Mouse (Mus musculus): Measurements from ENCODE around the gene Shc2. TPM values are rescaled to one million over a fixed set of nuclear protein-coding genes. Genes with fewer than 3 reads are reported as not detected.
A peak's percentile ranks its signal among the peaks of the same experiment; 100 is the strongest.

Shc2 gene
- polyA plus RNA-seq (2015; fragmentation: Nextera tagmentation; extraction: Ambion mirVana) = 1.1 and 1.3 TPM in 2 replicates

DNA sequence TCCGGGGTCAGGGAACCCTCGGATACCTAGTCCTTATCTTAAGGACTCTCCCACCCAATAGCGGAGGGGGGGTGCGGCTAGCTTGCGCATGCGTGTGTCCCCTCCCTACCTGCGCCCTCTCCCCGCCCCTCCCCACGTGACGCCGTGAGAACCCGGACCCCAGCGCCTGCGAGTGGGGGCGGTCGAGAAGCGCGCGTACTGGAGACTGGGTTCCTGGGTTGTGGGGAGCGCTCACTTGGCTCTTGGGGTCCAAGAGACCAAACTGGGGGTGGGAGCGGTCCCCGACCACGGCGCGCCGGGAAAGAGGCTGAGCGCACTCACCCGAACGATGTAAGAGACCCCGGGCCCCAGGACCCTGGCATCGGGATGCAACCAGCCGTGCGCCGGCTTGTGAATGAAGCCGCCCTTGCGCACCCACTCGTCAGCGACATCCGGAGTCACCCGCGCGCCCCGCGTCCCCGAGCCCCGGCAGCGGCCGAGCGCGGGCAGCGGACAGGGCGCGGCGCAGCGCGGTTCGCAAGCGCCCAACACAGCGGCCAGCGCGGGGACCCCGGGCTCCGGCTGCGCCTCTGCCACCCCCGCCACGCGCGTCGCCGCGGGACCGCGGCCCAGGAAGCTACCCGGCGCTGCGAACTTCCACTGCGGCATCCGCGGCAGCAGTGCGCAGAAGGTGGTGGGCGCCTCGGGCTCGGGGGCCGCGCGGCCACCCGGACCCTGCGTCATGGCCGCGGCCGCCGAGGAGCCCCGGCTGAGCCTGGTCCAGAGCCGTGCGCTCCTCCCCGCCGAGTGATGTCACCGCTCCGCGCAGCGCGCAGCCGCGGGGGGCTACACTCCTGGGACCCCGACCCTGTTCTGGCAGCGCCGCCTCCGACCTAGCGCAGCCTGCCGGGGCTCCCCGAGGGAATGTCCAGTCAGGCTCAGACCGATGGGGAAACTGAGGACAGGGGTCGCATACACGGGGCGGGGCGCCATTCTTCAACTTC lies at the start of gene Shc2:
Gene Shc2 (minus strand): TSS at position 791 of the 983 bp plus-strand sequence.
- ATAC-seq (peak; percentile 37; the same call in 1 of the 2 replicates), DNase-seq (ENCODE audit: low spot score) (no peak)
- H3K9me3 ChIP-seq (ENCODE audit: low read length) = no peaks in the 10 kb centered on the region
- under 1% methylated on average over 62 of the region's 116 CpGs for WGBS
- H3K4me3 ChIP-seq (ENCODE audit: low read depth, low read length) = peak within 1 kb of the TSS; percentile 44
- no peaks in the 10 kb centered on the region for H3K36me3 ChIP-seq (ENCODE audit: insufficient read depth, low read length)
- no peak within 1 kb of the TSS for H3K27ac ChIP-seq (ENCODE audit: low read length)
- peaks cover 14% of the 10 kb centered on the region; the same call in 1 of the 2 replicates for H3K27me3 ChIP-seq (replicated peaks; ENCODE audit: insufficient read depth, low read length)
- H3K9ac ChIP-seq (replicated peaks; ENCODE audit: low read depth) = no peak within 1 kb of the TSS
- TF ChIP-seq EP300 (IDR thresholded peaks at IDR 0.05) (no peak), CTCF (IDR thresholded peaks at IDR 0.05) (no peak)
- peaks cover 3% of the 10 kb centered on the region; the same call in 1 of the 2 replicates for H3K4me1 ChIP-seq (ENCODE audit: insufficient read depth, low read depth, low read length)
- peak within 1 kb of the TSS; percentile 72 for H3K4me2 ChIP-seq (replicated peaks; ENCODE audit: low read depth, low read length)

DNA sequence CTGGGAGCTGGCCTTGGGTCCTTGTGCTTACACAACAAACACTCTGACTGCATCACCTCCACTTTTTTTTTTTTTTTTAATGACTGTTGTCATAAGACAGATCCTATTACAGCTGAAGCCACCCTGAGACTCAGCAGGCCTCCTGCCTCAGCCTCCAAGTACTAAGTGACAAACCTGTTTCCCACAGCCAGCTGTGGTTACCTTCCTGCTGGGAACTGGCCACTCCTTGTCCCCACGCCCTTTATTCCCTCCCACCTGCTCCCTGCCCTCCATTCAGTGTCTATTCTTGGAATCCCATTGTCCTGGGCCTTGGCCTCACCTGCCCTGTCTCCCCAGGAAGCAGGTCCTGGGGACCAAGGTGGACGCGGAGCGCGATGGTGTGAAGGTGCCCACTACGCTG lies 49.8 kb upstream of the Shc2 start:
- 95% methylated on average over 6 of the region's 6 CpGs for WGBS
- H3K4me2 ChIP-seq (replicated peaks; ENCODE audit: low read depth, low read length) = no peak overlapping the region
- TF ChIP-seq CTCF (IDR thresholded peaks at IDR 0.05) (no peak), EP300 (IDR thresholded peaks at IDR 0.05) (no peak)
- ATAC-seq = no peak
- H3K9ac ChIP-seq (replicated peaks; ENCODE audit: low read depth) = no peak overlapping the region
- H3K36me3 ChIP-seq (ENCODE audit: insufficient read depth, low read length) = peaks cover 35% of the 10 kb centered on the region
- no peak overlapping the region for H3K27ac ChIP-seq (ENCODE audit: low read length)
- no peaks in the 10 kb centered on the region for H3K27me3 ChIP-seq (replicated peaks; ENCODE audit: insufficient read depth, low read length)
- H3K9me3 ChIP-seq (ENCODE audit: low read length) = no peaks in the 10 kb centered on the region
- H3K4me3 ChIP-seq (ENCODE audit: low read depth, low read length) = no peak overlapping the region
- H3K4me1 ChIP-seq (ENCODE audit: insufficient read depth, low read depth, low read length) = peaks cover 10% of the 10 kb centered on the region; the same call in 1 of the 2 replicates
- DNase-seq (ENCODE audit: low spot score) = no peak

DNA sequence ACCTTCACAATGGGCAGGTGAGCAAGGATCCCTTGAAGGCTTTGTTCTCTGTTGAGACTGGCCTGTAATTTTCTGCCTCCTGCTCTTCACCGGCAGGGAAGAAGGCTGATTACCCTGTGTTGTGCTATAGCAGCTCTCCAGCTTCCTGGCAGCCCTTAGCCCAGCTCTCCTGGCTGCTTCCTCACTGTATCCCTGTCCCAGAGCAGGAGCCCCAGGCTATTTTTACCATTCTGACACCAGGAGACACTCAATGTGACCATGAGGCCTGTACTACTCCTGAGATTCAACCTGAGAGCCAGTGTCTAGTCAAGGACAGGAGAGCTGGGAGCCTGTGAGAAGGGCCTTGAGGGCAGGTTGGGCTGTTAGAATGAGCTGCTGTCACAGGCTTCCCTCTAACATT lies 49.0 kb upstream of the Shc2 start:
- peaks cover 35% of the 10 kb centered on the region for H3K36me3 ChIP-seq (ENCODE audit: insufficient read depth, low read length)
- DNase-seq (ENCODE audit: low spot score) (no peak), ATAC-seq (no peak)
- WGBS = 94% methylated on average over 1 of the region's 1 CpGs
- no peaks in the 10 kb centered on the region for H3K9me3 ChIP-seq (ENCODE audit: low read length)
- no peak overlapping the region for H3K27ac ChIP-seq (ENCODE audit: low read length)
- H3K4me3 ChIP-seq (ENCODE audit: low read depth, low read length) = no peak overlapping the region
- H3K4me1 ChIP-seq (ENCODE audit: insufficient read depth, low read depth, low read length) = peaks cover 10% of the 10 kb centered on the region; the same call in 1 of the 2 replicates
- H3K27me3 ChIP-seq (replicated peaks; ENCODE audit: insufficient read depth, low read length) = no peaks in the 10 kb centered on the region
- TF ChIP-seq EP300 (IDR thresholded peaks at IDR 0.05) = no peak
- no peak for TF ChIP-seq CTCF (IDR thresholded peaks at IDR 0.05)
- no peak overlapping the region for H3K9ac ChIP-seq (replicated peaks; ENCODE audit: low read depth)
- no peak overlapping the region for H3K4me2 ChIP-seq (replicated peaks; ENCODE audit: low read depth, low read length)

DNA sequence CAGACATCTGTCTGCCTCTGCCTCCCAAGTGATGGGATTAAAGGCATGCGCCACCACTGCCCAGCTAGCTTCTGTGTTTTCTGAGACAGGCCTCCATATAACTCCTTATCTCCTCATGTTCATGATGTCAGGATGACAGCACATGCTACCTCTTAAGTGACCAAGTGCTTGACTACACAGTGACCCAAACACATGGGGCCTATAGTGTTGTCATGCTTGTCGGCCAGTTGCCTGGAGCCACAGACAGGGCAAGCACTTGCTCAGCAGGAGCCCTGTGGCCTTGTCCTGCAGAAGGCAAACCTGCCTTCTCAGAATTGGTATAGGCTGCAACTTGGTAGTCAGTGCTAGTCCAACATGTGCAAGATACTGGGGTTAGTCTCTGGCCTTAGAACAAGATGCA lies 48.5 kb upstream of the Shc2 start:
- peaks cover 10% of the 10 kb centered on the region; the same call in 1 of the 2 replicates for H3K4me1 ChIP-seq (ENCODE audit: insufficient read depth, low read depth, low read length)
- H3K4me3 ChIP-seq (ENCODE audit: low read depth, low read length) = no peak overlapping the region
- no peaks in the 10 kb centered on the region for H3K27me3 ChIP-seq (replicated peaks; ENCODE audit: insufficient read depth, low read length)
- no peaks in the 10 kb centered on the region for H3K9me3 ChIP-seq (ENCODE audit: low read length)
- WGBS = 85% methylated on average over 2 of the region's 2 CpGs
- no peak for TF ChIP-seq CTCF (IDR thresholded peaks at IDR 0.05)
- TF ChIP-seq EP300 (IDR thresholded peaks at IDR 0.05) = no peak
- H3K9ac ChIP-seq (replicated peaks; ENCODE audit: low read depth) = no peak overlapping the region
- H3K4me2 ChIP-seq (replicated peaks; ENCODE audit: low read depth, low read length) = no peak overlapping the region
- no peak for ATAC-seq
- H3K36me3 ChIP-seq (ENCODE audit: insufficient read depth, low read length) = peaks cover 35% of the 10 kb centered on the region
- DNase-seq (ENCODE audit: low spot score) = no peak
- H3K27ac ChIP-seq (ENCODE audit: low read length) = no peak overlapping the region

DNA sequence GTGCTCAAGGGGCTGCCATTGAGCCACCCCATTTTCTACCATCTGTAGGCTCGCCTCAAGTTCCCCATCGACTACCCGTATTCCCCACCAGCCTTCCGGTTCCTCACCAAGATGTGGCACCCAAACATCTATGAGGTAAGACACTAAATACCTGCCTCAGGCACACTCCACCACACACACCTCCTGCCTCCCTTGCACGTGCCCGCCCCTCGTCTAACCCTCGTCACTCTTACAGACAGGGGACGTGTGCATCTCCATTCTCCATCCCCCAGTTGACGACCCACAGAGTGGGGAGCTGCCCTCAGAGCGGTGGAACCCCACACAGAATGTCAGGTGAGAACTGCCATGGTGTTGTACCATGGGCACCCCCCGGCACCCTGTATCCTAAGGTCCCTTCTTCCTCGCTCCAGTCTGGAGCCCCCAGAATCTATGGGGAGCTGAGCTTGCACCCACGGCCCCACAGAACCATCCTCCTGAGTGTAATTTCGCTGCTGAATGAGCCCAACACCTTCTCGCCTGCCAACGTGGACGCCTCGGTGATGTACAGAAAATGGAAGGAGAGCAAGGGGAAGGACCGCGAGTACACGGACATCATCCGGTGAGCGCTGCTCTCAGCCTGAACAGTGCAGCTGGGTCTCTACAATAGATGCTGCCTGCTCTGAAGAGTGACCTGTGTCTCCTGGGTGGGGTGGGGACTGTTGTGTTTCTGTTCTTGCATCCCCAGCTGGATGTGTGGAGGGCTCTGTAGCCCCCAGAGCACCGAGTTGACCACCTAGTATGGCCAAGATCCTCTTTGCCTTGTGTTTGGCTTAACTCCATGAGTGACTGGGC lies 47.3 kb upstream of the Shc2 start:
- H3K27ac ChIP-seq (ENCODE audit: low read length) = no peak overlapping the region
- no peak overlapping the region for H3K4me2 ChIP-seq (replicated peaks; ENCODE audit: low read depth, low read length)
- TF ChIP-seq CTCF (IDR thresholded peaks at IDR 0.05) (no peak), EP300 (IDR thresholded peaks at IDR 0.05) (no peak)
- no peaks in the 10 kb centered on the region for H3K9me3 ChIP-seq (ENCODE audit: low read length)
- ATAC-seq = no peak
- DNase-seq (ENCODE audit: low spot score) = no peak
- peaks cover 14% of the 10 kb centered on the region; the same call in 1 of the 2 replicates for H3K4me1 ChIP-seq (ENCODE audit: insufficient read depth, low read depth, low read length)
- H3K4me3 ChIP-seq (ENCODE audit: low read depth, low read length) = no peak overlapping the region
- WGBS = 94% methylated on average over 25 of the region's 25 CpGs
- H3K27me3 ChIP-seq (replicated peaks; ENCODE audit: insufficient read depth, low read length) = no peaks in the 10 kb centered on the region
- H3K9ac ChIP-seq (replicated peaks; ENCODE audit: low read depth) = no peak overlapping the region
- H3K36me3 ChIP-seq (ENCODE audit: insufficient read depth, low read length) = peaks cover 35% of the 10 kb centered on the region
